Mouse (Mus musculus) olfactory bulb, adult 2 months (tissue): Measurements from ENCODE around the gene F3. TPM values are rescaled to one million over a fixed set of nuclear protein-coding genes. Genes with fewer than 3 reads are reported as not detected.
"Not testable (repeated sequence)": the region's sequence is repeated elsewhere in the genome, so short reads cannot be mapped to it uniquely, and the experiment has no call there.

Source experiments
- H3K27ac ChIP-seq: fragments of 200-500 bp; 2 replicates; pipeline ENCODE4 v1.5.1; 2012; ENCODE audit warnings: low read depth, low read length; ENCODE audit not compliant: insufficient read depth
- H3K4me1 ChIP-seq: fragments of 200-500 bp; 2 replicates; pipeline ENCODE4 v1.6.1; 2012; ENCODE audit warnings: low read length; ENCODE audit not compliant: control insufficient read depth, insufficient read depth
- H3K4me3 ChIP-seq: fragments of 200-500 bp; 2 replicates; pipeline ENCODE4 v1.5.1; 2012; ENCODE audit warnings: mild to moderate bottlenecking, low read depth, low read length, moderate library complexity; ENCODE audit not compliant: insufficient read depth
- CTCF ChIP-seq: fragments of 200-500 bp; IDR thresholded peaks from 2 replicates; pipeline ENCODE4 v1.5.1; 2012; ENCODE audit warnings: low read depth, mild to moderate bottlenecking, low read length, moderate library complexity; ENCODE audit not compliant: insufficient read depth
- POLR2A ChIP-seq: fragments of 200-500 bp; IDR thresholded peaks from 2 replicates; pipeline ENCODE4 v1.6.1; 2012; ENCODE audit warnings: mild to moderate bottlenecking, low read depth, low read length, moderate library complexity; ENCODE audit not compliant: insufficient read depth
- WGBS: fragments of 180-500 bp; shearing (Covaris S2); methylation state at CpG from one replicate; pipeline ENCODE4 v1.1.7; 2018; 5-methylcytosine and 5-hydroxymethylcytosine counted together
- polyA plus RNA-seq: library from polyadenylated mRNA; stranded (reverse); fragments of >200 nt; gene quantifications from 2 replicates; pipeline ENCODE4 v1.2.4, GENCODE M21; 2012; ENCODE audit warnings: low replicate concordance; ENCODE audit not compliant: missing spikeins, insufficient read depth, insufficient read length

The F3 gene
- polyA plus RNA-seq, 1 experiment: not detected

- Histone ChIP-seq H3K4me1 (no peaks in the 10 kb centered on the region), H3K4me3 (no peak overlapping the region), H3K27ac (no peak overlapping the region)
- TF ChIP-seq POLR2A: no peak
- TF ChIP-seq CTCF: no peak
- WGBS: 84% methylated on average over 7 of the region's 7 CpGs
Measured at GRCm38 (mm10) chr3:121735542-121735941, 12.2 kb downstream of the F3 start.

- no peaks in the 10 kb centered on the region for H3K4me1 ChIP-seq
- 19% methylated on average over 18 of the region's 18 CpGs for WGBS
- H3K4me3 ChIP-seq: no peak overlapping the region
- TF ChIP-seq CTCF (peak; percentile 77), POLR2A (no peak)
- H3K27ac ChIP-seq: peak overlapping the region; percentile 19; the same call in 1 of the 2 replicates
Measured at GRCm38 (mm10) chr3:121736025-121736744, 12.8 kb downstream of the F3 start.

GRCm38 (mm10) chr3:121737453-121737852 is 14.1 kb downstream of the F3 start:
- Histone ChIP-seq H3K4me1 (no peaks in the 10 kb centered on the region), H3K4me3 (no peak overlapping the region), H3K27ac (no peak overlapping the region)
- WGBS: 25% methylated on average over 1 of the region's 1 CpGs
- TF ChIP-seq POLR2A (no peak), CTCF (no peak)

- TF ChIP-seq POLR2A: no peak
- no peak for TF ChIP-seq CTCF
- Histone ChIP-seq H3K27ac (no peak overlapping the region), H3K4me1 (no peaks in the 10 kb centered on the region), H3K4me3 (no peak overlapping the region)
- WGBS: 66% methylated on average over 2 of the region's 2 CpGs
Measured at GRCm38 (mm10) chr3:121737901-121738300, 14.6 kb downstream of the F3 start.

GRCm38 (mm10) chr3:121738742-121739342 is 15.5 kb downstream of the F3 start:
- Histone ChIP-seq H3K4me3 (no peak overlapping the region), H3K27ac (no peak overlapping the region), H3K4me1 (no peaks in the 10 kb centered on the region)
- TF ChIP-seq POLR2A (no peak), CTCF (no peak)
- WGBS: 88% methylated on average over 9 of the region's 9 CpGs

GRCm38 (mm10) chr3:121739489-121740213 is 16.3 kb downstream of the F3 start:
- TF ChIP-seq CTCF (no peak), POLR2A (no peak)
- 72% methylated on average over 17 of the region's 17 CpGs for WGBS
- no peaks in the 10 kb centered on the region for H3K4me1 ChIP-seq

GRCm38 (mm10) chr3:121741186-121741848 is 18.0 kb downstream of the F3 start:
- not testable (repeated sequence) for H3K27ac ChIP-seq, H3K4me3 ChIP-seq, H3K4me1 ChIP-seq
- WGBS: 94% methylated on average over 4 of the region's 4 CpGs

More at GRCm38 (mm10) chr3:121739489-121740213, 16.3 kb downstream of the F3 start:
- H3K4me3 ChIP-seq: no peak overlapping the region
- H3K27ac ChIP-seq: no peak overlapping the region

- not testable (repeated sequence) for H3K4me3 ChIP-seq, H3K4me1 ChIP-seq, H3K27ac ChIP-seq
- WGBS: 86% methylated on average over 10 of the region's 10 CpGs
Measured at GRCm38 (mm10) chr3:121754319-121755090, 31.2 kb downstream of the F3 start.
